Mouse (Mus musculus) spleen, adult 18-20 months (tissue): ENCODE measurements around the gene Lmo7.

Experiments used
- DNase-seq, 2 experiments: peaks; one replicate each; pipeline ENCODE4 v3.0.0; 2022; ENCODE audit warnings: mixed read lengths in 2 of 2

Gene Lmo7

DNA sequence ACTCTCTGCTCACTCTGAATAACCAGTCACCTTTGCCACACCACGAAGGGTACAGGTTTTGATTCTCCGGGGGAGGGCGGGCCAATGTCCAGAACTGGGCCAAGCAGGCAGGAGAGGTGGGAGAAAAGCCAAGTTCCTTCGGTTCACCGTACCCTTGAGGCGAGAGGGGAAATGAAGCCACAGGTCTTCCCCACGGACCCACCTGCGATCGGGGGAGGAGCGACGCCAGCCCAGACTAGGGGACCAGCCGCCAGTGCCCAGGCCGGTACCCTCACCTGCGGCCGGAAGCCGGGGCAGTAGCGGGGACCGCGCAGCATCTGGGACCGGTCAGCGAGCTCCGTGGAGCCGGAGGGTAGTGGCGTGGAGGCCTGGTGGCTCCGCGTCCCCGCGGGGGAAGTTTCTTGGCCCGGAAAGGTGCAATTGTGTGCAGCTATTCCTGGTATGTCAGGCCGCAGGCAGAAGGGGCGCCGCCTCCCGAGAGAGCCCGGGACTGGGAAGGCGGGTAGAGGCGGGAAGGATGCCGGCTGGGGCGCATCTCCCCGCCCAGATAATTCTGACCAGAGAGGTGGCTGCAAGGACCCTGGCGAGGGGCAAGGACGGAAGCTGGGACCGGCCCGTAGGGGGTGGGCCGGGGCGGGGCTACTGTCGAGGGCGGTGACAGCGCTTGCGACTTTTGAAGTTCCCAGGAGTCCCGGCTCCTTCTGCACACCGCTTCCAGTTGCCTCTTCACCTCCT is at the start of gene Lmo7, which contains the start of gene Gm9922:
Gene Lmo7, plus strand, starts transcription at position 721 of the 735 bp plus-strand sequence.
Gene Gm9922, minus strand, starts transcription at position 578 of the 735 bp plus-strand sequence.
- DNase-seq: peak; percentile 31 to 46

DNA sequence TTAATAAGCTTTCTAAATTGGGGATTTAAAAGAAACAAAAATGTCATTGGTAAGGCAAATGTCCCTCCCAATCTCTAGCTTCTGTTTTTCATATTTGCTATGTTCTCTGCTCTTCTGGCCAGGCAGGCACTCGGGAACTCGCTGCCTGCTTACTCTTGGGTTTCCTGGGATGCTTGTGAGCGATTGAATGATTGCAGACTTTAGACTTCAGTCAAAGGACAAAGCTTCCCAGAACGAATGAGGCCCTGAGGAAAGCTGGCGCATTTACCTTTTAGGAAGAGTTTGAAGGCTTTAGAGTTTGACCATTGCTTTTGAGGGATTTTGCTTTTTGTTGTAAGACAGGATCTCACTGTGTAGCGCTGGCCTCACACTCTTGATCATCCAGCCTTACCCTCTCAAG is 42.1 kb upstream of the Lmo7 start:
- no peak for DNase-seq

DNA sequence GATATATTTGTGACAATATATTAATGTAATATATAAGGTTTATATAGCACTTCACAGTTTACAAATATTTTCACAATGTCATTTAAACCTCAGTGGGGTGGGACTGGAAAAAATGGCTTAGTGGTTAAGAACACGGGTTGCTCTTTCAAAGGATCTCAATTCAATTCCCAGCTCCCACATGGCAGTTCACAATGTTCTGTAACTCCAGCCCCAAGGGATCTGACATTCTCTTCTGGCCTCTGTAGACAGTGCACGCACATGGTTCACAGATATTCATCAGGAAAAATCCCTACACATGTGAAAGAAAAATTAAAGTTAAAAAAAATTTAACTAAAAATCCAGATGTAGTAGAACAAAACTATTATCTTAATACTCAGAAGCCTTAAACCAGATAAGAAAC is 41.4 kb upstream of the Lmo7 start:
- DNase-seq: no peak

DNA sequence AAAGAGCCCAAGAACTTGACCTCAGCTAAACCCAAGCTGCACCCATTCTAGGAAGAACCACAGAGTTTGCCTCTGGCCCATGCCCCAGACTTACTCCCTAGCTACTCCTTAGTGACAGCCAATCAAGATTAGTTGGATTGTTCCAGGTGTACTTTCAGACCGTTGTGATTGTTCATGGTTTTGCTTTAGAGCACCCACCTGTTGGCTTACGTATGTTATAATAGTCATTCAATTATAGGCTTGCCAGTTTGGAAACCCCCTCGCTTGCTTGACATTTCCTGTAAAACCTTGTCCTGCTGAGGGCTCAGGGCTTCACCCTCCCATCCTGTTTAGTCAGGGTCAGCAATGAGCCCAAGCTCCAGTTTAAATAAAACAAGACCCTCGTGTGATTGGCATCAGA is 25.3 kb upstream of the Lmo7 start:
- DNase-seq: no peak

GRCm38 (mm10) chr14:101707088-101707487 is 22.7 kb upstream of the Lmo7 start:
- DNase-seq: no peak

- DNase-seq: no peak
Observed at GRCm38 (mm10) chr14:101714414-101714813, 15.3 kb upstream of the Lmo7 start.

- DNase-seq: no peak
Observed at GRCm38 (mm10) chr14:101729972-101730692, 375 bp downstream of the Lmo7 start.

- DNase-seq: no peak
Observed at GRCm38 (mm10) chr14:101733542-101734303, 4.0 kb downstream of the Lmo7 start.

DNA sequence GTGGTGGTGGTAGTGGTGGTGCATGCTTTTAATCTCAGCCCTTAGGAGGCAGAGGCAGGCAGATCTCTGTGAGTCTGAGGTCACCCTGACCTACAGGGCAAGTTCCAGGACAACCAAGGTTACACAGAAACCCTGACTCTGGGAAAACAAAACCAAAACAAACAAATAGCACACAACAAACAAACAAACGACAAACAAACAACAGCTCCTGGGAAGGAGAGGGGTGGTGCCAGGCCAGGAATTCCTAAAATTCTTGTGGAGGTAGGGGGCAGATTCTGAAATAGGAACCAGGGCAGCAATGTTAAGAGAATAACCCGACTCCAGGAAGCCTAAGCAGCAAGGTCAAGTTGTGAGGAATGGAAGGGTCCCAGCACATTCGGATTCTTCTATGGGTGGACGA is 7.7 kb downstream of the Lmo7 start:
- DNase-seq: no peak

DNA sequence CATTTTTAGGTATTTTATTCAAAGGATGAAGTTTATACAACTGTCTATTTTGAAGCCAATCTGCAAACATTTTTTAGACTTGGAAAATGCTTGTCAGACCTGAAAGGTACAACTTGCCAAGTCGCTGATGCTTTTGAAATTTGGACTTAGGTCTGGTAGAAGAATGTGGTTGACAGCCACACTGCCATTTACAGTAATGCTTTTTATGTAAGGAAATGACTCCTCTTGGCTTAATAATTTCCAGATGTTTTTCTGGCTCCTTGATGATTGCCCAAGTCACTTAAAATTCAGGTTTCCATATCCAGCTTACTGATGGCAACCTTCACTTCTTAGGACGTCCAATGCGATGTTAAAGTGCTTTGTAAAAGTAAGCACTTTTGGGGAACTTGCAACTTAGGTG is 16.9 kb downstream of the Lmo7 start:
- DNase-seq: no peak

DNA sequence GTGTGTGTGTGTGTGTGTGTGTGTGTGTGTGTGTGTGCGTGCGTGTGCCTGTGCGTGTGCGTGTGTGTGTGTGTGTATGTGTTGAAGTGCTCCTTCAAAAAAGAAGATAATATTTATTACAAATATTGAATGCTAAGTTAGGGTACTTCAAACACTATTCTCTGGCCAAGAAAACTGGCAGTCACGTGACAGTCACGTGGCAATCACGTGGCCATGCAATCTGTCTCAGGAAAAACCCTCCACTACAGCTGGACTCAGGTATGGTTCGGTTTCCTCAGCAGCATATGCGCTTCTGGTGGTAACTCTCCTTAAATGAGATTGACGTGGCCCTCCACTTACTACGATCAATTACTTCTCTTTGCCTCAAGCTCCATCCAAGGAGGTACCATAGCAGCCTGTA is 18.1 kb downstream of the Lmo7 start:
- no peak for DNase-seq

GRCm38 (mm10) chr14:101748436-101748835 is 18.7 kb downstream of the Lmo7 start:
- DNase-seq: no peak

DNA sequence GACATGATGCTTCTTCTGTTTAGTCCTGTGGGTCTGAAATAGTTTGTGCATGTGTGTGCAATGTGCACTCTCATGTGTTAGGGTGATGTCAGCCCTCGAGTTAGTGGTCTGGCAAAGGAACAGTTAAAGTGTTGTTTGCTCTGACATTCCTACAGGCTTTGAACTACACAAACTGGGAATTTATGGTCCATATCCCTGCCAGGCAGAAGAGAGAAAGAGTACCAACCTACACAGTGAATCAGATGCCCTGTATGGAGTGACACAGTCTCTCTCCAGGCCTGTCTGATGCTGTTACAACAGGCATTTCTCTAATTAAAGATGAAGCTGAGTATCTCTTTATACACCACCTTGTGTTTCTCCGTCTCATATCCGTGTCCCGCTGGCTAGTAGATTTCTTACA is 21.2 kb downstream of the Lmo7 start:
- no peak for DNase-seq

DNA sequence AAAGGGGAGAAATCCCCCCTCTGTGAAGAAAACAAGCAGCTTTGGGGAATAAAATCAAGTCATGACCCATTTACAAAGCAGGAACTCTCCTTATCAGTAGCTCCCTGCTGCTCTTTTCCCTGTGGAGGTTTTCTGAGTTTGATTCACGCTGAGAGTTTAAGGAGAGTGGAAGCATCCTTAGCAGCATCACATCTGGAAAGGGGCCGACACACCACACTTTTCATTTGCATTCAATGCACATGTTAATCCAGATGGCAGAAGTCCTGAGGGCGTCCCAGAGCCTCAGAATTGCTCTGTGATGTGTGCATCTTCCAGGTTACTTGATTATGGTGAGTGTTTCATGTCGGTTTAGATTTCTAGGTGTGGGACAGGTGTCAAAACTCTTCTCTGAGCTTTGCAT is 25.7 kb downstream of the Lmo7 start:
- DNase-seq: no peak

- no peak for DNase-seq
Observed at GRCm38 (mm10) chr14:101762267-101762666, 32.5 kb downstream of the Lmo7 start.

GRCm38 (mm10) chr14:101763762-101764295 is 34.1 kb downstream of the Lmo7 start:
- DNase-seq: no peak

DNA sequence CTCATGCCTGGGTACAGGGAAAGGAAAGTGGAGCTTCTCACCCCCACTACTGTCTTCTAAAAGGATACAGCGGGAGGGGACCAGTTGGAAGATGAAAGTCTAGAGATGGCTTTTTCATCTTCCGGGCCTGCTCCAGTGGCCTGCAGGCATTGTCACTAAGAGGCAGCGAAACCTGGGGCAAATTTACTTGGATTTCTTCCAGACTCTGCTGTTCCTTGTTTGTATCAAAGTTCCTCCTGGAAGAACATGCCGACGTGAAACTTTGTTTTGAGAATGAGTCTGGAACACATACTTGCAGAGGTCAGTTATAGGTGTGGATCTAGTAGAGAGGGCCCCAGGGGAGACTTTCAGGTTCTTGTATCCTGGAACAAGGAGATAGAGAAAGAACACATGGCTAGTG is 41.6 kb downstream of the Lmo7 start:
- DNase-seq: no peak

DNA sequence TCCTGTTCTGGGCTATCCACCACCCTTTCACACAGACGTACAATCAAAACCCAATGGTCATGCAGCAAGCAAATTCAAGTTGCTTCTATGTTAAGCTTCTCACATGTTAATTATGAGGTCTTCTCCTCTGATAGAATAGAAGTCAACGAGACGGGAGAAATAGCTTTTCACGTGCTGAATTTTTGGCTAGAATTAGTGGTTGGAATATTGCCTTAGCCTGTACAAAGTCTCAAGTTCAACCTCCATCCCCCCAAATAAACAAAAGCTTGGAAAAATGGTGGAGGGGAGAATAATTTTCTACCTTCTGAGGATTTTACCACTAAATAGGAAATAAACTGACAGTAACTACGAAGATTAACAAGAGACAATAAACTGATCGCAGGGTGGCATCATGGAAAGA is 42.0 kb downstream of the Lmo7 start:
- DNase-seq: no peak

- peak in 1 of 2 experiments; percentile 6 for DNase-seq
Observed at GRCm38 (mm10) chr14:101774631-101775030, 44.9 kb downstream of the Lmo7 start.

GRCm38 (mm10) chr14:101776296-101777128 is 46.8 kb downstream of the Lmo7 start:
- DNase-seq: no peak

GRCm38 (mm10) chr14:101777129-101777493 is 47.4 kb downstream of the Lmo7 start:
- no peak for DNase-seq

DNA sequence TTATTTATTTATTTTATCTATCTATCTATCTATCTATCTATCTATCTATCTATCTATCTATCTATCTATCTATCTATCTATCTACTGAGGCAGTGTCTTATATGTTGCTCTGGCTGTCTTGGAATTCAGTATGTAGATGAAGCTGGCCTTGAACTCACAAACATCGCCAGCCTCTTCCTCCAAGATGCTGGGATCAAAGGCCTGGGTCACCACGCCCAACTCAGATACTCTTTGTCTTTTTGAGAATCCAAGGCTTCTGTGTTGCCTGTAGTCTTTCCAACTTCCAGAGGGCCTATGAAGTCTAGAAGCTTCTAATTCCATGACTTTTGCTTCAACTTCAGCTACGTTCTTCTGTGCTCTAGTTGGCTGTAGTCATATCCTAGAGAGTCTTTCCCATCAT is 48.7 kb downstream of the Lmo7 start:
- DNase-seq: no peak
